Mouse (Mus musculus) gastrocnemius, postnatal 36 days (tissue): ENCODE data around the gene Lgi2. TPM values are rescaled to one million over a fixed set of nuclear protein-coding genes. Genes with fewer than 3 reads are reported as not detected.

ENCODE experiments used
- total RNA-seq, 2 experiments: library from RNA; stranded (reverse); gene quantifications; 2 replicates each; pipeline ENCODE4 v1.2.3; 2021

Lgi2 gene
- total RNA-seq, 2 experiments from 2014 or later: 1.3 to 1.9 TPM

Other genes with a start within 250 kb of the Lgi2 start
- 1 to 10 TPM; 4.8 to 5.5 TPM for gene Sod3, start 202.7 kb downstream of the Lgi2 start, total RNA-seq
- gene Ccdc149, start 94.9 kb downstream of the Lgi2 start, total RNA-seq: 1 to 10 TPM; 1.3 to 1.5 TPM
- gene Sepsecs, start 103.2 kb upstream of the Lgi2 start, total RNA-seq: 1 to 10 TPM; 5.0 to 5.2 TPM
- gene Pi4k2b, start 175.1 kb upstream of the Lgi2 start, total RNA-seq: 1 to 10 TPM; 1.3 to 1.4 TPM
- gene Zcchc4, start 208.9 kb upstream of the Lgi2 start, total RNA-seq: 1 to 10 TPM; 3.6 to 5.0 TPM